Mouse (Mus musculus): ENCODE results near the gene Ints11. TPM values are rescaled to one million over a fixed set of nuclear protein-coding genes. Genes with fewer than 3 reads are reported as not detected.

The Ints11 gene
- polyA plus RNA-seq, 1 experiment from 2014 or later: 50.0 TPM

DNA sequence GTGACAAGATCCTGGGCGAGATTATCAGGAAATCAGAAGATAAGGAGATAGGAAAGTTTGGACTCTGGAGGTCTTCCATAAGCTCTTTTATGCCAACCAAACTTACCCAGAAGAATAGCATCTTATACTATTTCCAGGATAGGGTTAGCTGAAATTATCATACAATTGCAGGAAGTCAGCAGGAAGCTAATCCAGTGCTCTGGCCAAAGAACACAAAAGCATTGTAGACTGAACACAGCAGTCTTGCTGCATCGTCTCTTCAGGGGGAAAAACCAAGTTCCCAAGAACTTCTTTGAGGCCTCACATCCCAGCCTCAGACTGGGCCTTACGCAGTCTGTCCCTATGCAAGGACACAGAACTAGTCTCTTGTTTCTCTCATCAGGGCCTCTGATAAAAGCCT is 14.2 kb downstream of the Ints11 start:
- 0 out of 2 replicates have a peak overlapping the region, but pooled peaks have one; percentile 17 for H3K27ac ChIP-seq
- no peaks in the 10 kb centered on the region for H3K27me3 ChIP-seq (replicated peaks)
- no peaks in the 10 kb centered on the region for H3K9me3 ChIP-seq (replicated peaks)
- peaks cover 66% of the 10 kb centered on the region for H3K36me3 ChIP-seq
- no peak overlapping the region for H3K4me3 ChIP-seq
- ATAC-seq: no peak
- no peaks in the 10 kb centered on the region for H3K4me1 ChIP-seq
- no peak overlapping the region for H3K9ac ChIP-seq
- no peak overlapping the region for H3K4me2 ChIP-seq
- 53% methylated on average over 3 of the region's 3 CpGs for WGBS (ENCODE audit: insufficient replicate concordance)

DNA sequence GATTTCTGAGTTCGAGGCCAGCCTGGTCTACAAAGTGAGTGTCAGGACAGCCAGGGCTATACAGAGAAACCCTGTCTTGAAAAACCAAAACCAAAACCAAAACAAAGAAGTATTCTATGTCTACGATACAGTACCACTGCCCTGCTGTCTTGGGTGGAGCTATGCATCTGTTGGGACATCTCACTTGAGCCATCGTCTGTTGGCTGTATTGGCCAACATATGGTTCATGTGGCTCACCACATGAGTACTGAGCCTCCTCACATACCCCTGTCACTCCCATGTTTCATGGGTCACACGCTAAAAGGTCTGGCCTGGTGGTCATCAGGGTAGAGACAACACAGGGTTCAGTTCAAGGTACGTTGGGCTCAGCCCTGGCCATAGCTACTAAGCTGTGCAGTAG is 17.0 kb downstream of the Ints11 start:
- Histone ChIP-seq H3K36me3 (peaks cover 73% of the 10 kb centered on the region), H3K4me1 (peaks cover 16% of the 10 kb centered on the region), H3K4me3 (no peak overlapping the region), H3K4me2 (no peak overlapping the region), H3K9ac (no peak overlapping the region), H3K27ac (no peak overlapping the region), H3K9me3 (replicated peaks) (no peaks in the 10 kb centered on the region), H3K27me3 (replicated peaks) (no peaks in the 10 kb centered on the region)
- 81% methylated on average over 5 of the region's 5 CpGs for WGBS (ENCODE audit: insufficient replicate concordance)
- no peak for ATAC-seq

DNA sequence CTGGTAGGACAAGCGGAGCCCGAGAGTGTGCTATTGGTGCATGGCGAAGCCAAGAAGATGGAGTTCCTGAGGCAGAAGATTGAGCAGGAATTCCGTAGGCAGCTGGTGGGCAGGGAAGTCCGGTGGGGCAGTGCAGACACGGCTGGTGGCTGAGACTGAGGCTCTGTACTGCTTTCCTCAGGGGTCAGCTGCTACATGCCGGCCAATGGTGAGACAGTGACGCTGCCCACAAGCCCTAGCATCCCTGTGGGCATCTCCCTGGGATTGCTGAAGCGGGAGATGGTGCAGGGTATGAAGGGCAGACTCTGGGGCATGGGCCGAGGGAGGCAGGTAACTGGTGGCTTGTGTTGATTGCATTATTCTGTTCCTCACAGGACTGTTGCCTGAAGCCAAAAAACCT is 18.3 kb downstream of the Ints11 start:
- Histone ChIP-seq H3K4me1 (peaks cover 20% of the 10 kb centered on the region), H3K27ac (no peak overlapping the region), H3K9ac (no peak overlapping the region), H3K4me2 (no peak overlapping the region), H3K36me3 (peaks cover 67% of the 10 kb centered on the region), H3K27me3 (replicated peaks) (no peaks in the 10 kb centered on the region), H3K9me3 (replicated peaks) (no peaks in the 10 kb centered on the region), H3K4me3 (no peak overlapping the region)
- 87% methylated on average over 10 of the region's 10 CpGs for WGBS (ENCODE audit: insufficient replicate concordance)
- ATAC-seq: no peak

DNA sequence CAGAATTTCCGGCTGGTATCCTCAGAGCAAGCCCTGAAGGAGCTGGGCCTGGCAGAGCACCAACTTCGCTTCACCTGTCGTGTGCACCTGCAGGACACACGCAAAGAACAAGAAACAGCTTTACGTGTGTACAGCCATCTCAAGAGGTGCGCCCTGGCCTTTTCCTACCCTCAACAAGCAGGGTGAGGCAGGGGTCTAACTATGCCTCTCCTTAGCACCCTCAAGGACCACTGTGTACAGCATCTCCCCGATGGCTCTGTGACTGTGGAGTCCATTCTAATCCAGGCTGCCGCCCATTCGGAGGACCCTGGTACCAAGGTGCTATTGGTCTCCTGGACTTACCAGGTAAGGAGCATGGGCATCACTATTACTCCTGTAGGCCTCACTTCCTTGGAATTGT is 18.8 kb downstream of the Ints11 start:
- no peaks in the 10 kb centered on the region for H3K9me3 ChIP-seq (replicated peaks)
- no peak for ATAC-seq
- no peak overlapping the region for H3K4me3 ChIP-seq
- H3K9ac ChIP-seq: no peak overlapping the region
- no peaks in the 10 kb centered on the region for H3K27me3 ChIP-seq (replicated peaks)
- no peak overlapping the region for H3K27ac ChIP-seq
- no peak overlapping the region for H3K4me2 ChIP-seq
- 85% methylated on average over 9 of the region's 9 CpGs for WGBS (ENCODE audit: insufficient replicate concordance)
- peaks cover 25% of the 10 kb centered on the region for H3K4me1 ChIP-seq
- H3K36me3 ChIP-seq: peaks cover 67% of the 10 kb centered on the region

DNA sequence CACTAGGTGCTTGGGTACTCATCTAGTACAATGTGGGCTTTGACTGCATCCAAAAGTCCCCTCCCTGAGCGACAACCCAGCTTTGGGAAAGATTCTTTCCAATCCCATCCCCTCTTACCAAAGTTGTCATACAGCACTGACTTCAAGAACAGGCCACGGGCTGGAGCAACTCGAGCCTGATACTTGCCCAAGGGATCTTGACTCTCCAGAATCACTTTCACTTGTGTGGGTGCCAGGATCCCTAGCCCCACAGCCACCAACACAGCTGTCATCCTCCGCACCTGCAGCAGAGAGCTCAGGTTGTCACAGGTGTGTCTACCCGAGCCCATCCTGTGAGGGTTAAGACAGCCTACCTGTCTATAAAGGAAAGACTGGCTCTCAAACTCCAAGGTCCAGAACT is 20.0 kb downstream of the Ints11 start:
- peaks cover 58% of the 10 kb centered on the region for H3K36me3 ChIP-seq
- H3K9me3 ChIP-seq (replicated peaks): no peaks in the 10 kb centered on the region
- ATAC-seq: no peak
- H3K4me1 ChIP-seq: peaks cover 36% of the 10 kb centered on the region
- H3K9ac ChIP-seq: no peak overlapping the region
- 68% methylated on average over 5 of the region's 5 CpGs for WGBS (ENCODE audit: insufficient replicate concordance)
- H3K4me3 ChIP-seq: no peak overlapping the region
- no peaks in the 10 kb centered on the region for H3K27me3 ChIP-seq (replicated peaks)
- H3K27ac ChIP-seq: no peak overlapping the region
- no peak overlapping the region for H3K4me2 ChIP-seq

DNA sequence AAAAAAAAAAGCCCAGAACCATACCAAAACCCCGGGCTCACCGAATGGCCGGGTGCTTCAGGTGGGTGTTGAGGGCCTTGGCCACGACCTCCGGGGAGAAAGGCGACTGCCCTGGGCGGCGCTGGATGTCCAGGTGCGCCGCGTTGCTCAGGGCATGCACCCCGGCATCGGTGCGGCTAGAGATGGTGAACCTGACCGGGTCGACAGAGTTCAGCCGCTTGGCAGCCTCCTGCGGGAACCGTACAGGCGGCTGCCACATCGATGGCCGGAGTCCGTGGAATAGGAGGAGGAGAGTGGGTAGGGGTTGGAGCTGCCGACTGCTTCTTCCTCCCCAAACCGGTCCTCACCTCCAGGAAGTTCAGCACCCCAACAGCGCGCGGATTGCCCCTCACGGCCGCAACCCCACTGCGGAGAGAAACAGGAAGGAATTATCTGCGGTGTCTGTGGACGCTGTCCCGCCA is 21.7 kb downstream of the Ints11 start:
- ATAC-seq: no peak
- 0% methylated on average over 34 of the region's 34 CpGs for WGBS (ENCODE audit: insufficient replicate concordance)
- peak overlapping the region; percentile 100 for H3K4me2 ChIP-seq
- no peaks in the 10 kb centered on the region for H3K27me3 ChIP-seq (replicated peaks)
- no peaks in the 10 kb centered on the region for H3K9me3 ChIP-seq (replicated peaks)
- peaks cover 49% of the 10 kb centered on the region for H3K4me1 ChIP-seq
- H3K36me3 ChIP-seq: peaks cover 51% of the 10 kb centered on the region
- H3K27ac ChIP-seq: peak overlapping the region; percentile 92; the same call in 1 of the 2 replicates
- H3K9ac ChIP-seq: peak overlapping the region; percentile 85
- H3K4me3 ChIP-seq: peak overlapping the region; percentile 79

DNA sequence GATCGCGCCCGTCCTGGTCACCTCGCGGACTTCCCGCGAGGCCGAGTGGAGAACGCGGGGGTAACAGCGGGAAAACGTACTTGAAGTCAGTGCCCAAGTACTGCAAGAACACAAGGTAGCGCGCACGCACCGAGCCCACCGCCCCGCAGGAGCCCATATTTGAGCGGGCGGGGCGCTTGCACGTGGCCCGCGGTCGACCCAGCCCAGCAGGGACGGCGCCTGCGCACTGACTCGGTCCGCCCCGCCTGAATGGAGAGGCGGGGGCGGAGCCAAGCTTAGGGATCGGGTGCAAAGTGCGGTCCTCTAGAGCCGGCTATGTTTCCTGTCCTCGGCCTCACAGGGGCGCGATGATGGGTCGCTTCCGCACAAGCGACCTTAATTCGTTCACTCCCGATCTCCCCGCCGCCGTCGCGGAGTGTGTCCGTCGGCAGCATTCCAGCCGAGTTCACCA is 22.2 kb downstream of the Ints11 start, which contains the start of the genes Pusl1 and Acap3:
TSS of gene Pusl1 (minus strand) at position 231 of the 451 bp plus-strand sequence.
TSS of gene Acap3 (plus strand) at position 272 of the 451 bp plus-strand sequence.
- peaks cover 49% of the 10 kb centered on the region for H3K4me1 ChIP-seq
- no peaks in the 10 kb centered on the region for H3K9me3 ChIP-seq (replicated peaks)
- no peaks in the 10 kb centered on the region for H3K27me3 ChIP-seq (replicated peaks)
- peak within 1 kb of the TSS; percentile 92 for H3K27ac ChIP-seq
- H3K9ac ChIP-seq: peak within 1 kb of the TSS; percentile 85
- peak within 1 kb of the TSS; percentile 79 for H3K4me3 ChIP-seq
- peak within 1 kb of the TSS; percentile 100 for H3K4me2 ChIP-seq
- WGBS (ENCODE audit: insufficient replicate concordance): under 1% methylated on average over 52 of the region's 52 CpGs
- peaks cover 51% of the 10 kb centered on the region for H3K36me3 ChIP-seq
- ATAC-seq: peak; percentile 84

DNA sequence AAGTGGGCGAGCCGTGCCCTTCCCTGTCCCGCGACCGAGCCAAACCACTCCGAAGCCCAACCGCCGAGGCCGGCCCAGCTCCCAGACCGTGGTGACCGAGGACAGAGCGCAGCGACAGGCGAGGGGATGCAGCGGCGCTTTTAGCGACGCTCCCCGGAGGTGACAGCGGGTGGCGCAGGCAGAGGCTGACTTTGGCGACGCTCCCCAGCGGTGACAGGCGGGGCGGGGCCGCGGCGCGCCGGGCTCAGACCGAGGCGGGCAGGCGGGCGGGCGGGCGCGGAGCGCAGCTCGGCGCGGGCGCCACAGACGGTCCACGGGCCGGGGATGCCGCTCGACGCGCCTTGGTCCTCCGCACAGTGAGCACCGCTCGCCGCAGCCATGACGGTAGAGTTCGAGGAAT is 22.7 kb downstream of the Ints11 start:
- no peaks in the 10 kb centered on the region for H3K27me3 ChIP-seq (replicated peaks)
- H3K36me3 ChIP-seq: peaks cover 51% of the 10 kb centered on the region
- no peaks in the 10 kb centered on the region for H3K9me3 ChIP-seq (replicated peaks)
- peak overlapping the region; percentile 85 for H3K9ac ChIP-seq
- peak overlapping the region; percentile 79 for H3K4me3 ChIP-seq
- H3K4me1 ChIP-seq: peaks cover 49% of the 10 kb centered on the region
- ATAC-seq: peak; percentile 89
- peak overlapping the region; percentile 100 for H3K4me2 ChIP-seq
- peak overlapping the region; percentile 92 for H3K27ac ChIP-seq
- under 1% methylated on average over 46 of the region's 56 CpGs for WGBS (ENCODE audit: insufficient replicate concordance)

DNA sequence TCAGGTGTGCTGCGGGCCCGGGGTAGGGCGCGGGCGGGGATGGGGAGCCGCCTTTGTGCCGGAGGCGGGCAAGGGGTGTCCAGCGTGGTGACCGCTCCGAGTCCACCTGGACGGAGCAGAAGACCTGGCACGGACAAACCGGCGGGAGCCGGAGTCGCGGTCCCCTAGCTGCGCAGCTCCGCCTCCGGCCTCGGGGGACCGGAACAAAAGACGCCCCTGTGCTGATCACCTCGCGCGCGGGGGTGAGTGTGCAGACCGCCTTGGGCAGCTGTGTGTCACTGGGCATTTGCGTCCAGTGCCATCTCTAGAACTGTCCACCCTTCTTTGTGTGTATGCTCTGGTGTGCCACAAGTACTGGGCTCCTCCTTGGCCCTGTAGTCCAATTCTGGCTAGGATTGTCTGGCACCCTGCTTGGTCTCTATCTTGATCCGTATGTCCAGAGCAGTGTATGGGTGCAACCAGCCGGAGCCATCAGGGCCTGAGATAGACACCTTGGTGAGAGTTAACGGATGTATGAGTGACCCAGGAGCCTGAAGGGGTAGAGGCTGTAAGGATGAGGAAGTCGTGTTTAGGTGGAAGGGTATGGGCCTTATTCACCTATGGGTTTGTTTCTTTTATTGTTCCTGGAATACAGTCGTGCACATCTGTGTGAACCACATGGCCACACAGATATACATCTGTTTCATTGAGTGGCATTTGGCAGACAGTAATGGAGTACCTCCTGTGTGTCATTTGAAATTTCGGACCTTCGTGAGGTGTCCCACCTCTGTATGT is 23.3 kb downstream of the Ints11 start:
- H3K4me2 ChIP-seq: peak overlapping the region; percentile 100
- WGBS (ENCODE audit: insufficient replicate concordance): 4% methylated on average over 37 of the region's 37 CpGs
- H3K27me3 ChIP-seq (replicated peaks): no peaks in the 10 kb centered on the region
- peaks cover 49% of the 10 kb centered on the region for H3K4me1 ChIP-seq
- H3K9me3 ChIP-seq (replicated peaks): no peaks in the 10 kb centered on the region
- peaks cover 49% of the 10 kb centered on the region for H3K36me3 ChIP-seq
- ATAC-seq: peak; percentile 36
- peak overlapping the region; percentile 79 for H3K4me3 ChIP-seq
- peak overlapping the region; percentile 92 for H3K27ac ChIP-seq
- peak overlapping the region; percentile 85 for H3K9ac ChIP-seq

DNA sequence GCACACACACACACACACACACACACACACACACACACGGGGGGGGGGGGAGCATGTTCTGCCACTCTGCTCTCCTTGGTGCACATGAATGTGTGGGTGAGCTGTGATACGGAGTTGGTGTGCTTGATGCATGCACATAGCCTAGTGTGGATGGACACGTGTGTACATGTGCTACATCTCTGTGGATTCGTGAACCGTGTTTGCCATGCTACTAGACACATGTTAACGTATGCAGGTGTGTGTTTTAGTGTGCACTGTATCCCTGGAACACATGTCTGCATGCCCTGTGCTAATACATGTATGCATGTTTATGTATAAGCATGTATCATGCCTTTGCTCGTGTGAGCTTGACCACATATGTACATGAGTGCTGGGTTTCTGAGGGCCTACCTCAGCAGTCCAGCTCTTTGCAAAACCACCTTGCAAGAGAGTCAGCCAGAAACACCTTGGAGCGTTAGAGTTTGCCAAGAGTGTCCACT is 23.9 kb downstream of the Ints11 start:
- Histone ChIP-seq H3K9me3 (replicated peaks) (no peaks in the 10 kb centered on the region), H3K4me3 (peak overlapping the region; percentile 79), H3K27me3 (replicated peaks) (no peaks in the 10 kb centered on the region), H3K36me3 (peaks cover 47% of the 10 kb centered on the region), H3K4me1 (peaks cover 49% of the 10 kb centered on the region), H3K9ac (peak overlapping the region; percentile 85), H3K4me2 (peak overlapping the region; percentile 100), H3K27ac (peak overlapping the region; percentile 92)
- 65% methylated on average over 8 of the region's 8 CpGs for WGBS (ENCODE audit: insufficient replicate concordance)
- ATAC-seq: no peak

DNA sequence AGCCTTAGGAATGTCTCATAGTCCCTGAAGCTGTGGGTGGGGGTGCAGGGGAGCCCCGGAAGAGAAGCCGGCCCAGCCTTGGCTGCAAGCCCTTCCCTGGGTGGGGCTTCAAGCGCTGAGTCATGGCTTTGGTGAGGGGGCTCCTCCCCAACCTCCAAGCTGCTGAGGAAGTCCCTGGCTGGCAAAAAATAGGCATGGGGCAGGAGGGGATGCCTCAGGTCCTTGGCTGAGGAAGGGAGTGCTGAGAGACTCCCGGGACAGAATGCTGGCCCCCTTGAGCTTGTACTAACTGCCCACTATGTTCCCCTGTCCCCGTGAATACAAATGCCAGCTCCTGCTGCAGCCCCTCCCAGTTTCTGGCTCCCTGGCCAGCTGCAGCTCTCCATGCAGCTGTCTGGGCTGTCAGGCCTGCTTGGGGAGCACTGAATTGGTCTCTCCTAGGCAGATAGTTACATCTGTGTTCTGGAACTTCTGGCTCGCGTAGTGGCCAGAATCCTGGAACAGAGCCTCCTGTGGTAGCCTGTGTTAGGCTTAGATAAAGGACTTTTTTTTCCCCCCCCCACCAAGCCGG is 25.1 kb downstream of the Ints11 start:
- ATAC-seq: peak; percentile 66
- WGBS (ENCODE audit: insufficient replicate concordance): 12% methylated on average over 8 of the region's 8 CpGs

DNA sequence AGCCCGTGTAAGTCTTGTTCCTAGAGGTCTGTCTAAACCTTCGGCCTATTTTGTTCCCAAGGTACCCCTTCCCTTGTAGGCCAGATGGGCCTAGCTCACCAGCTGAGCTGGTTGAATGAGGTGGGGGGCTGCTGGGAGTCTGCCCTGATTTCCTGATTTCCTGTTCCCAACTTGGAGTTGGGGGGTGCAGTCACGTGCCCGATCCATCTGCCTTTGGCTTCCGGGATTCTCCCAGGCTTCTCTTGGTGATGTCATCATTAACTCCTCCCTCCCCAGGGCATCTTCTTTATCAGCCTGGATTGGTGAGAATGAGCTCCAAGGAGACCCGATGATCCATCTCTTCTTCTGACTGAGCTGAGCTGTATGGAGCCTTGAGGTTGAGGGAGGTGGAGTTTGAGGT is 25.9 kb downstream of the Ints11 start:
- Histone ChIP-seq H3K27ac (peak overlapping the region; percentile 92; the same call in 1 of the 2 replicates), H3K4me2 (peak overlapping the region; percentile 100), H3K9ac (peak overlapping the region; percentile 65; the same call in 1 of the 2 replicates), H3K9me3 (replicated peaks) (no peaks in the 10 kb centered on the region), H3K36me3 (peaks cover 47% of the 10 kb centered on the region), H3K4me1 (peaks cover 44% of the 10 kb centered on the region), H3K27me3 (replicated peaks) (no peaks in the 10 kb centered on the region), H3K4me3 (no peak overlapping the region)
- ATAC-seq: no peak
- 68% methylated on average over 6 of the region's 6 CpGs for WGBS (ENCODE audit: insufficient replicate concordance)

More for the DNA sequence above, 25.1 kb downstream of the Ints11 start:
- H3K27me3 ChIP-seq (replicated peaks): no peaks in the 10 kb centered on the region
- H3K9me3 ChIP-seq (replicated peaks): no peaks in the 10 kb centered on the region
- peak overlapping the region; percentile 92 for H3K27ac ChIP-seq
- H3K36me3 ChIP-seq: peaks cover 47% of the 10 kb centered on the region
- H3K9ac ChIP-seq: peak overlapping the region; percentile 65
- H3K4me3 ChIP-seq: peak overlapping the region; percentile 79
- peak overlapping the region; percentile 100 for H3K4me2 ChIP-seq
- H3K4me1 ChIP-seq: peaks cover 49% of the 10 kb centered on the region

Data from liver, embryonic 12.5 days (tissue).